Mouse (Mus musculus) bone marrow macrophage, adult 2 months (primary cell): ENCODE measurements at regions not wholly inside any gene's neighbourhood (a gene's known extent, or its start where the extent isn't known, plus 50 kb on each side); places are given as distances from the start of the nearest gene placed in this dataset.

ENCODE experiments used
- CTCF ChIP-seq: IDR thresholded peaks from 2 replicates; pipeline ENCODE4 v1.5.1; 2012; ENCODE audit warnings: low read depth, mild to moderate bottlenecking, low read length, moderate library complexity
- POLR2A ChIP-seq: IDR thresholded peaks from 2 replicates; pipeline ENCODE4 v1.6.1; 2012; ENCODE audit warnings: mild to moderate bottlenecking, low read depth, low read length, borderline replicate concordance

GRCm38 (mm10) chr6:14129394-14129793 is 258.1 kb upstream of the 2610001J05Rik start:
- TF ChIP-seq POLR2A, result no peak
- TF ChIP-seq CTCF, result no peak
